9 mouse cellular contexts compared by ENCODE assay signal in genomic region chr11:30291155-30291554, GRCm38 (mm10). TPM values are rescaled to one million over a fixed set of nuclear protein-coding genes. Genes with fewer than 3 reads are reported as not detected.
DNase-seq lines count a peak whose midpoint lies in the region; ATAC-seq lines count a peak whose summit lies in the region.
"Had no signal": no experiment of that assay in that cellular context is flagged by ENCODE, and none has a peak within 500 bp of the region (broad histone marks: within the 10 kb centered on the region; RNA-seq: fewer than 3 reads in every experiment).

No protein-coding gene starts in this region.

- DNase-seq in 3T3-L1 (ENCODE audit: low read depth, low spot score): peak; percentile 39
- peak; percentile 27 for DNase-seq in adrenal gland, adult 8-10 months
- DNase-seq in retina, embryonic 14.5 days (ENCODE audit: low spot score): no peak

- H3K4me3 ChIP-seq in heart, embryonic 11.5 days (ENCODE audit: low read depth, low read length): no peak overlapping the region
- no peak overlapping the region for H3K4me3 ChIP-seq in limb, embryonic 15.5 days
- H3K4me3 ChIP-seq in forebrain, embryonic 13.5 days: no peak overlapping the region
- no peak overlapping the region for H3K4me3 ChIP-seq in hindbrain, embryonic 13.5 days
- H3K4me3 ChIP-seq: midbrain, embryonic 12.5 days had no signal

- no peak overlapping the region for H3K4me2 ChIP-seq in heart, embryonic 11.5 days
- 0 out of 2 replicates have a peak overlapping the region, but pooled peaks have one; percentile 2 for H3K4me2 ChIP-seq in limb, embryonic 15.5 days
- no peak overlapping the region for H3K4me2 ChIP-seq in forebrain, embryonic 13.5 days
- no peak overlapping the region for H3K4me2 ChIP-seq in hindbrain, embryonic 13.5 days
- H3K4me2 ChIP-seq: midbrain, embryonic 12.5 days had no signal

- H3K27ac ChIP-seq in heart, embryonic 11.5 days (ENCODE audit: low read depth, low read length): peak overlapping the region; percentile 64; the same call in 1 of the 2 replicates
- H3K27ac ChIP-seq in limb, embryonic 15.5 days: peak overlapping the region; percentile 50; the same call in 1 of the 2 replicates
- H3K27ac ChIP-seq in forebrain, embryonic 13.5 days: no peak overlapping the region
- no peak overlapping the region for H3K27ac ChIP-seq in hindbrain, embryonic 13.5 days
- H3K27ac ChIP-seq: midbrain, embryonic 12.5 days had no signal

- no peaks in the 10 kb centered on the region for H3K9me3 ChIP-seq in heart, embryonic 11.5 days (replicated peaks; ENCODE audit: control insufficient read depth, low read length)
- no peaks in the 10 kb centered on the region for H3K9me3 ChIP-seq in limb, embryonic 15.5 days
- H3K9me3 ChIP-seq in forebrain, embryonic 13.5 days (replicated peaks): no peaks in the 10 kb centered on the region
- H3K9me3 ChIP-seq in hindbrain, embryonic 13.5 days: no peaks in the 10 kb centered on the region
- H3K9me3 ChIP-seq: midbrain, embryonic 12.5 days had no signal

- peaks cover 24% of the 10 kb centered on the region for H3K4me1 ChIP-seq in heart, embryonic 11.5 days (ENCODE audit: control insufficient read depth, insufficient read depth, low read length)
- peaks cover 15% of the 10 kb centered on the region for H3K4me1 ChIP-seq in limb, embryonic 15.5 days
- no peaks in the 10 kb centered on the region for H3K4me1 ChIP-seq in forebrain, embryonic 13.5 days
- H3K4me1 ChIP-seq in hindbrain, embryonic 13.5 days (replicated peaks): no peaks in the 10 kb centered on the region

- WGBS in heart, embryonic 11.5 days (ENCODE audit: insufficient replicate concordance): 32% methylated on average over 8 of the region's 8 CpGs
- 40% methylated on average over 8 of the region's 8 CpGs for WGBS in limb, embryonic 15.5 days
- WGBS in forebrain, embryonic 13.5 days: 66% methylated on average over 8 of the region's 8 CpGs
- WGBS in hindbrain, embryonic 13.5 days: 61% methylated on average over 8 of the region's 8 CpGs

- no peaks in the 10 kb centered on the region for H3K36me3 ChIP-seq in heart, embryonic 11.5 days (ENCODE audit: control insufficient read depth, insufficient read depth, low read length)
- H3K36me3 ChIP-seq in limb, embryonic 15.5 days: no peaks in the 10 kb centered on the region
- H3K36me3 ChIP-seq in forebrain, embryonic 13.5 days (ENCODE audit: poor library complexity, severe bottlenecking): no peaks in the 10 kb centered on the region
- H3K36me3 ChIP-seq in hindbrain, embryonic 13.5 days: no peaks in the 10 kb centered on the region
- H3K36me3 ChIP-seq: midbrain, embryonic 12.5 days had no signal

- peak; percentile 39; the same call in 1 of the 2 replicates for ATAC-seq in heart, embryonic 11.5 days (replicated peaks; ENCODE audit: insufficient number of reproducible peaks, low FRiP score, low TSS enrichment)
- ATAC-seq in limb, embryonic 15.5 days (ENCODE audit: insufficient number of reproducible peaks, low FRiP score, low TSS enrichment, low read depth): no peak
- no peak for ATAC-seq in megakaryocyte-erythroid progenitor cell, adult 5-6 weeks (replicated peaks; ENCODE audit: low FRiP score, low TSS enrichment, poor library complexity, severe bottlenecking)
- ATAC-seq in forebrain, embryonic 13.5 days: no peak
- ATAC-seq in hindbrain, embryonic 13.5 days (ENCODE audit: low FRiP score): no peak

- no peak overlapping the region for H3K9ac ChIP-seq in heart, embryonic 11.5 days (ENCODE audit: low read depth, low read length)
- no peak overlapping the region for H3K9ac ChIP-seq in limb, embryonic 15.5 days
- no peak overlapping the region for H3K9ac ChIP-seq in forebrain, embryonic 13.5 days
- no peak overlapping the region for H3K9ac ChIP-seq in hindbrain, embryonic 13.5 days
- H3K9ac ChIP-seq: midbrain, embryonic 12.5 days had no signal

- no peaks in the 10 kb centered on the region for H3K27me3 ChIP-seq in heart, embryonic 11.5 days (ENCODE audit: control insufficient read depth, insufficient read depth, low read length)
- H3K27me3 ChIP-seq in limb, embryonic 15.5 days: no peaks in the 10 kb centered on the region
- H3K27me3 ChIP-seq in forebrain, embryonic 13.5 days: no peaks in the 10 kb centered on the region
- H3K27me3 ChIP-seq in hindbrain, embryonic 13.5 days: no peaks in the 10 kb centered on the region
- H3K27me3 ChIP-seq: midbrain, embryonic 12.5 days had no signal

RNA-seq across cellular contexts. Expression of gene Sptbn1, which starts 23.2 kb away (rescaled TPM):
- 100 to 1,000 TPM; 290 to 336 (median 317) TPM for total RNA-seq in adrenal gland, adult 8-10 months (2022)
- polyA plus RNA-seq in heart, embryonic 11.5 days (2014; fragmentation: Nextera tagmentation; extraction: Ambion mirVana): 156 and 175 TPM in 2 replicates
- polyA plus RNA-seq in limb, embryonic 15.5 days (2015; fragmentation: Nextera tagmentation; extraction: Ambion mirVana): 102 and 110 TPM in 2 replicates
- 12.0 and 12.6 TPM in 2 replicates for total RNA-seq in megakaryocyte-erythroid progenitor cell, adult 5-6 weeks (2014; fragmentation: Nextera tagmentation)
- 12.8 and 23.8 TPM in 2 replicates for total RNA-seq in megakaryocyte-erythroid progenitor cell, adult 5-6 weeks (2017)
- polyA plus RNA-seq in forebrain, embryonic 13.5 days (2015; fragmentation: Nextera tagmentation; extraction: Ambion mirVana): 85.6 and 94.0 TPM in 2 replicates
- polyA plus RNA-seq in hindbrain, embryonic 13.5 days (2015; fragmentation: Nextera tagmentation; extraction: Ambion mirVana): 154 and 156 TPM in 2 replicates

Comparison
In these comparisons a context has a peak if more than half of its experiments do, and no peak if none do; other contexts are left out.
1. H3K27ac ChIP-seq: peak in heart, embryonic 11.5 days (single experiment) and limb, embryonic 15.5 days (single experiment); none in forebrain, embryonic 13.5 days (single experiment) and hindbrain, embryonic 13.5 days (single experiment).